Mouse (Mus musculus) megakaryocyte, embryonic 14.5 days (primary cell): Measurements from ENCODE around the gene R3hdm4. TPM values are rescaled to one million over a fixed set of nuclear protein-coding genes. Genes with fewer than 3 reads are reported as not detected.
A peak's percentile ranks its signal among the peaks of the same experiment; 100 is the strongest.

ENCODE experiments used
- H3K27me3 ChIP-seq: replicated peaks from 2 replicates; pipeline ENCODE3; 2012; ENCODE audit warnings: inconsistent platforms
- H3K36me3 ChIP-seq: replicated peaks from 2 replicates; pipeline ENCODE3; 2012; ENCODE audit warnings: low read length, inconsistent platforms, mixed read lengths
- H3K4me1 ChIP-seq: 2 replicates; pipeline ENCODE4 v1.6.1; 2012; ENCODE audit warnings: inconsistent platforms
- H3K4me3 ChIP-seq: replicated peaks from 2 replicates; pipeline ENCODE3; 2012; ENCODE audit warnings: moderate library complexity, mild to moderate bottlenecking, inconsistent platforms
- H3K9me3 ChIP-seq: 2 replicates; pipeline ENCODE4 v1.6.1; 2012; ENCODE audit warnings: inconsistent platforms
- FLI1 ChIP-seq: IDR thresholded peaks from 2 replicates; pipeline ENCODE4 v1.6.1; 2012; ENCODE audit warnings: low read length, inconsistent platforms, mixed read lengths
- GATA1 ChIP-seq: IDR thresholded peaks from 3 replicates; pipeline ENCODE4 v1.6.1; 2012; ENCODE audit warnings: mixed read lengths, low read length, inconsistent platforms, borderline replicate concordance
- polyA plus RNA-seq: library from polyadenylated mRNA; stranded (reverse); fragments of >175 nt; gene quantifications from 2 replicates; pipeline ENCODE4 v1.2.3, GENCODE M21; 2012; ENCODE audit warnings: low replicate concordance; ENCODE audit not compliant: insufficient read depth

Gene R3hdm4
- polyA plus RNA-seq, 1 experiment: 597 TPM

DNA sequence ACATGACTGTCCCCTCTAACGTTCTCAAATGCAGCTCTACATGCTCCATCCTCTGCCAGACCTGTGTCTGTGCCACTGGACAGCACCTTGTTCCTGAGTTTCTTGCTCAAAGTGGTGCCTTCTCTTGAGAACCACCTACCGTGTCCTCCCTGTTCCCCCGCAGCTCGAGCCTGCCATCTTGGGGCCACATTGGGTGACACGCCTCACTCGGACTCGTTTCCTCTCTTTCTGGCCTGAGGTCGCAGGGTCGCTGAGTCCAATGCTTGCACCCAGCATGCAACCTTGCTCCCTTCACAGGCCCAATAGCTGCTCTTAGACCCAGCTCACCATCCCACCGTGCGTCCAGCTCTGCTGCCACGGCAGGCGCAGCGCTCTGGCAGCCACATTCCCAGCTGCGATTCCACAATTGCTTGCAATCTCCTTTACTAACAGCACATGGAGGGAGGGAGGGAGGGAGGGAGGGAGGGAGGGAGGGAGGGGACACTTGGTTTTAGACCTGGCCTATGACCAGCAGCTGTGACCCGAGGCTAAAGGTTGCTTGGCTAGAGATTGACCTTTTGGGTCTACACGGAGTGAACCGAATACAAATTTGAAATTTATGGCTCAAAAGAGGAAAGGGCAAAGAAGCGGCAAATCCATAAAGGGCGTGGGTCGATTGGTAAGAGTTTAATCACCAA is 37.3 kb upstream of the R3hdm4 start:
- Histone ChIP-seq H3K4me1 (peaks cover 62% of the 10 kb centered on the region), H3K27me3 (no peaks in the 10 kb centered on the region), H3K36me3 (peaks cover 25% of the 10 kb centered on the region), H3K4me3 (peak overlapping the region; percentile 92), H3K9me3 (no peaks in the 10 kb centered on the region)
- TF ChIP-seq GATA1 (no peak), FLI1 (no peak)

GRCm38 (mm10) chr10:79956643-79957154 is 35.7 kb upstream of the R3hdm4 start:
- Histone ChIP-seq H3K36me3 (peaks cover 28% of the 10 kb centered on the region), H3K27me3 (no peaks in the 10 kb centered on the region), H3K4me1 (peaks cover 63% of the 10 kb centered on the region), H3K4me3 (no peak overlapping the region), H3K9me3 (no peaks in the 10 kb centered on the region)
- TF ChIP-seq FLI1 (no peak), GATA1 (no peak)

GRCm38 (mm10) chr10:79955691-79956090 is 34.7 kb upstream of the R3hdm4 start:
- H3K4me1 ChIP-seq: peaks cover 53% of the 10 kb centered on the region
- peaks cover 34% of the 10 kb centered on the region for H3K36me3 ChIP-seq

DNA sequence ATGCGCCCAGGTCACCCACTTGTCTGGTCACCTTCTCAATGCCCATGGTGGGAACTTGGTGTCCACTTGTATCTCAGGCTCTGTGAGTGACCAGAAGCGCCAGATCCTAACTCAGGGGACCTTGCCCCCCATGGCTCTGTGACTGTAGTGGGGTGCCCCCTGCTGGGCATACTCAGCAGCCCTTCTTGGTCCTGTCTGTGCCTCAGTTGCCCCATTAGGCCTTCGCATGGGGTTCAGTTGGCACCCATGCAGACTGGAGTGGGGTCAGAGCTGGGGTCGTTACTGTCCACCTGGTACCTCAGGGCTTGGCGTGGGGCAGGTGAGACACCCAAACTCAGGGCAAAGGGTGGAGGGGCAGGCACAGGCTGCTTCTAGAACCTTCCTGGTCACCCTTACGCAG is 32.9 kb upstream of the R3hdm4 start:
- H3K36me3 ChIP-seq: peaks cover 51% of the 10 kb centered on the region
- peaks cover 52% of the 10 kb centered on the region for H3K4me1 ChIP-seq
- TF ChIP-seq GATA1 (no peak), FLI1 (no peak)
- no peak overlapping the region for H3K4me3 ChIP-seq
- no peaks in the 10 kb centered on the region for H3K9me3 ChIP-seq
- no peaks in the 10 kb centered on the region for H3K27me3 ChIP-seq

More at GRCm38 (mm10) chr10:79955691-79956090, 34.7 kb upstream of the R3hdm4 start:
- Histone ChIP-seq H3K9me3 (no peaks in the 10 kb centered on the region), H3K27me3 (no peaks in the 10 kb centered on the region), H3K4me3 (no peak overlapping the region)
- no peak for TF ChIP-seq GATA1
- no peak for TF ChIP-seq FLI1

GRCm38 (mm10) chr10:79950661-79951060 is 29.7 kb upstream of the R3hdm4 start:
- peaks cover 62% of the 10 kb centered on the region for H3K4me1 ChIP-seq
- H3K27me3 ChIP-seq: no peaks in the 10 kb centered on the region
- peaks cover 82% of the 10 kb centered on the region for H3K36me3 ChIP-seq
- H3K9me3 ChIP-seq: no peaks in the 10 kb centered on the region
- no peak overlapping the region for H3K4me3 ChIP-seq
- TF ChIP-seq FLI1 (no peak), GATA1 (no peak)

- Histone ChIP-seq H3K36me3 (peaks cover 89% of the 10 kb centered on the region), H3K4me3 (no peak overlapping the region), H3K4me1 (peaks cover 62% of the 10 kb centered on the region), H3K9me3 (no peaks in the 10 kb centered on the region), H3K27me3 (no peaks in the 10 kb centered on the region)
- no peak for TF ChIP-seq GATA1
- TF ChIP-seq FLI1: no peak
Measured at GRCm38 (mm10) chr10:79949873-79950272, 28.9 kb upstream of the R3hdm4 start.

DNA sequence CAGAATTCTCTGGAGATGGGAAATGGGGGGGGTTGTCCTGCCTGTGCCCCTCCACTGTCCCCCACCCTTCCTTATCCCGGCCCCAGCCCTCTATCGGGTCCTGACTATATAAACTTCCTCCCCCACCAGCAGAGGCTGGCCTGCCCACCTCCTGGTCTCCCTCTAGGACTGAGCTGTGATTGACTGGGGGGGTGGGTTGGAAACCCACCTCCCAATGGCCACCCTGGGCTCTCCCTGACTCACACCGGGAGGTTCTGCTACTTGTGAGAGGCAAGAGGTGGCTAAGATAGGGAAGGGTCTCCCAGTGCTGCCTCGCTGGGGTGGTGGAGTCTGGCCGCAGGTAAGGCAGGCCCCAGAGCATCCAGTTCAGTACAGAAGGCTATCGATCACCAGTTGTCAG is 26.5 kb upstream of the R3hdm4 start:
- Histone ChIP-seq H3K36me3 (peaks cover 96% of the 10 kb centered on the region), H3K9me3 (no peaks in the 10 kb centered on the region), H3K4me3 (peak overlapping the region; percentile 87), H3K4me1 (peaks cover 67% of the 10 kb centered on the region), H3K27me3 (no peaks in the 10 kb centered on the region)
- no peak for TF ChIP-seq FLI1
- TF ChIP-seq GATA1: no peak

DNA sequence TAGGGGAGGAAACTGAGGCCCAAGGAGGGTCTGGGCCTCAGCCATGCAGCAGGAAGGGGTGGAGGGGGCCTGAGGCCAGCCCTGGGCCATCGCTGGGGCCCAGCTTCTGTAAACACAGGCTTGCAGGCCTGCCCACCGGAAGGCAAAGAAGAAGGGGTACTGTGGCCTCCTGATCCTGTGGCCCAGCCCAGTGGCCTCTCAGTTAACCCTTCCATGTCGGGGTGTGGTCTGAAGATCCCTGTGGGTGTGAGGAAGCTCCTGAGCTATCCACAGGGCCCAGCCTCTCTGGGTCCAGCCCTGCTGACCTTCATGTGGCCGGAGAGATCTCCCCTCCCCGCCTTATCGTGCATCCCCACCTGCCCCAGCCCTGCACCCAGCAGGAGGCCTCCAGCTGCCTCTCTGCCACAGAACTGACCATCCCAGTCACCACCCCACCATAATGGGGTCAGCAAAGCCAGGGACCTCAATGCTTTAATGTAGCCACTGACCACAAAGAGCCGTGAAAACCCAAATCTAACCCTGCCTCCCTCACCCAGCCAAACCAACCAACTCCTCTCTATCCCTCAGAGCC is 25.8 kb upstream of the R3hdm4 start:
- TF ChIP-seq FLI1 (no peak), GATA1 (no peak)
- Histone ChIP-seq H3K36me3 (peaks cover 97% of the 10 kb centered on the region), H3K9me3 (no peaks in the 10 kb centered on the region), H3K4me1 (peaks cover 74% of the 10 kb centered on the region), H3K4me3 (peak overlapping the region; percentile 87), H3K27me3 (no peaks in the 10 kb centered on the region)

GRCm38 (mm10) chr10:79945507-79946234 is 24.7 kb upstream of the R3hdm4 start:
- Histone ChIP-seq H3K36me3 (peaks cover 97% of the 10 kb centered on the region), H3K4me1 (peaks cover 86% of the 10 kb centered on the region)
- TF ChIP-seq GATA1 (no peak), FLI1 (no peak)

DNA sequence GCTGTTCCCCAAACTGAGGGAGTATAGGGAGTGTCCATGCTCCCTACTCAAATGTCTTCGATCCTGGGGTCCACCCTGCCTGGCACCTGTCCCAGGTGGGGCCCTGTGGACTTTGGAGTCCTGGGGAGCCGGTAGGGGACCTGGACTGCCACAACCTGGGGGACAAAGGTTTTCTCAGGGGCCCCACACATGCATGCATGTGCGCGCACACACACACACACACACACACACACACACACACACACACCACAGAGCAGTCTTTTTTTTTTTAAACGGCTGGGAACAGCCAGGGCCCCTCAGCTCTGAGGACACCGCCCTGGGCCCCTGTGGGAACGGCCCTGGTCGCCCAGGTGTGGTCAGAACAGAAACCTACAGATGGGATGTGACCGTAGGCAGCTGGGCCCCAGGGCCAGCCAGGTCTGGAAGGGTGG is 22.5 kb upstream of the R3hdm4 start:
- TF ChIP-seq FLI1 (no peak), GATA1 (no peak)
- no peak overlapping the region for H3K4me3 ChIP-seq

More at GRCm38 (mm10) chr10:79945507-79946234, 24.7 kb upstream of the R3hdm4 start:
- Histone ChIP-seq H3K4me3 (peak overlapping the region; percentile 87), H3K9me3 (no peaks in the 10 kb centered on the region), H3K27me3 (no peaks in the 10 kb centered on the region)

More for the DNA sequence above, 22.5 kb upstream of the R3hdm4 start:
- Histone ChIP-seq H3K9me3 (no peaks in the 10 kb centered on the region), H3K4me1 (peaks cover 98% of the 10 kb centered on the region), H3K36me3 (peaks cover 96% of the 10 kb centered on the region), H3K27me3 (no peaks in the 10 kb centered on the region)
